Comparison of ENCODE assay signal across 10 mouse cellular contexts in the genomic region with DNA sequence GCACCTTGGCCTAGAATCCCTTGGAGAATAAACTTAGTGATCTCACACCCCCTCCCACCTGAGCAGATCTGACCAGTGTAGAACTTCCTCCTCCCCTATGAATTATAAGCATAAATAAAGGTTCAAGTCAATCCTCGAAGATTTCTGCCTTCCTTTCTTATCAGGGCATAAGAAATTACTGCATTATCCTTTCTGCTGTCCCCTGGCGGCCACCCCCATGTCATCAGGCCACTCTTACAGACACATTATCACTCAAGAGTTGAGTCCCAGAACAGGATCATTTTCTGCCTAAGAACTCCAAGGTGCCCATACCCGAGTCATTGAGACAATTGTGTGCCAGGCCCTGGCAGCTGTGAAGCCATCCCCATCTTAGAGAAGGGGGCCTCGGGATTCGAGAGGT. TPM values are rescaled to one million over a fixed set of nuclear protein-coding genes. Genes with fewer than 3 reads are reported as not detected.
DNase-seq lines count a peak whose midpoint lies in the region; ATAC-seq and TF ChIP-seq lines count a peak whose summit lies in the region.
"Had no signal": no experiment of that assay in that cellular context is flagged by ENCODE, and none has a peak within 500 bp of the region (broad histone marks: within the 10 kb centered on the region; RNA-seq: fewer than 3 reads in every experiment).

No protein-coding gene starts in this region.

- H3K9me3 ChIP-seq in hindbrain, embryonic 15.5 days = no peaks in the 10 kb centered on the region
- H3K9me3 ChIP-seq in hindbrain, embryonic 16.5 days (ENCODE audit: control insufficient read depth, low read length) = no peaks in the 10 kb centered on the region
- H3K9me3 ChIP-seq in neural tube, embryonic 15.5 days (replicated peaks) = no peaks in the 10 kb centered on the region
- no peaks in the 10 kb centered on the region for H3K9me3 ChIP-seq in liver, embryonic 14.5 days (ENCODE audit: control insufficient read depth, low read length)

- H3K9ac ChIP-seq in hindbrain, embryonic 15.5 days = no peak overlapping the region
- H3K9ac ChIP-seq in hindbrain, embryonic 16.5 days (ENCODE audit: low read depth, low read length) = no peak overlapping the region
- H3K9ac ChIP-seq in neural tube, embryonic 15.5 days (replicated peaks) = no peak overlapping the region
- H3K9ac ChIP-seq in liver, embryonic 14.5 days (replicated peaks) = no peak overlapping the region

- TF ChIP-seq EP300 in liver, embryonic 14.5 days (IDR thresholded peaks at IDR 0.05; ENCODE audit: low read depth) = no peak

- H3K4me2 ChIP-seq in hindbrain, embryonic 15.5 days = peak overlapping the region; percentile 93; the same call in 1 of the 2 replicates
- H3K4me2 ChIP-seq in hindbrain, embryonic 16.5 days (ENCODE audit: low read length) = no peak overlapping the region
- peak overlapping the region; percentile 97; the same call in 1 of the 2 replicates for H3K4me2 ChIP-seq in neural tube, embryonic 15.5 days
- peak overlapping the region; percentile 95 for H3K4me2 ChIP-seq in liver, embryonic 14.5 days (ENCODE audit: low read depth)

- no peaks in the 10 kb centered on the region for H3K36me3 ChIP-seq in hindbrain, embryonic 15.5 days
- no peaks in the 10 kb centered on the region for H3K36me3 ChIP-seq in hindbrain, embryonic 16.5 days (ENCODE audit: control insufficient read depth, insufficient read depth, low read length)
- H3K36me3 ChIP-seq in neural tube, embryonic 15.5 days = no peaks in the 10 kb centered on the region
- no peaks in the 10 kb centered on the region for H3K36me3 ChIP-seq in liver, embryonic 14.5 days (replicated peaks; ENCODE audit: control insufficient read depth, insufficient read depth, low read depth)

- peak; percentile 62 for TF ChIP-seq CTCF in liver, embryonic 14.5 days (IDR thresholded peaks at IDR 0.05; ENCODE audit: low read depth)

- peak overlapping the region; percentile 98; the same call in 1 of the 2 replicates for H3K4me3 ChIP-seq in hindbrain, embryonic 15.5 days
- H3K4me3 ChIP-seq in hindbrain, embryonic 16.5 days (ENCODE audit: low read length) = no peak overlapping the region
- peak overlapping the region; percentile 85; the same call in 1 of the 2 replicates for H3K4me3 ChIP-seq in neural tube, embryonic 15.5 days (replicated peaks)
- H3K4me3 ChIP-seq in liver, embryonic 14.5 days (ENCODE audit: insufficient read depth in 1 of 2, low read depth in 2 of 2, low read length in 2 of 2) = no peak overlapping the region

- ATAC-seq in hindbrain, embryonic 15.5 days (ENCODE audit: low FRiP score, low read depth) = no peak
- ATAC-seq in hindbrain, embryonic 16.5 days = no peak
- no peak for ATAC-seq in neural tube, embryonic 15.5 days (ENCODE audit: low FRiP score)
- ATAC-seq in liver, embryonic 14.5 days (ENCODE audit: insufficient read depth) = no peak

- WGBS in hindbrain, embryonic 15.5 days = 60% methylated on average over 5 of the region's 5 CpGs
- WGBS in hindbrain, embryonic 16.5 days = 57% methylated on average over 5 of the region's 5 CpGs
- WGBS in neural tube, embryonic 15.5 days = 57% methylated on average over 5 of the region's 5 CpGs
- WGBS in liver, embryonic 14.5 days (ENCODE audit: insufficient replicate concordance) = 38% methylated on average over 5 of the region's 5 CpGs

- no peak overlapping the region for H3K27ac ChIP-seq in hindbrain, embryonic 15.5 days (replicated peaks)
- H3K27ac ChIP-seq in hindbrain, embryonic 16.5 days (ENCODE audit: low read depth, low read length) = no peak overlapping the region
- H3K27ac ChIP-seq in neural tube, embryonic 15.5 days (replicated peaks) = no peak overlapping the region
- H3K27ac ChIP-seq in liver, embryonic 14.5 days = no peak overlapping the region

- no peak for DNase-seq in neural tube, embryonic 10.5 days (ENCODE audit: extremely low spot score, low spot score)
- DNase-seq in liver, embryonic 14.5 days (ENCODE audit: low read depth in 3 of 3, low spot score in 3 of 3) = no peak
- no peak for DNase-seq in natural killer cell, adult 2 months (ENCODE audit: low spot score in 2 of 2)
- DNase-seq in kidney, postnatal 14 days = no peak
- DNase-seq: kidney, adult 18-20 months; thymus, postnatal 36 days had no signal

- H3K4me1 ChIP-seq in hindbrain, embryonic 15.5 days (replicated peaks) = peaks cover 30% of the 10 kb centered on the region
- peaks cover 19% of the 10 kb centered on the region for H3K4me1 ChIP-seq in hindbrain, embryonic 16.5 days (ENCODE audit: control insufficient read depth, insufficient read depth, low read depth, low read length)
- H3K4me1 ChIP-seq in neural tube, embryonic 15.5 days = peaks cover 26% of the 10 kb centered on the region
- H3K4me1 ChIP-seq in liver, embryonic 14.5 days (replicated peaks; ENCODE audit: control insufficient read depth in 2 of 2, insufficient read depth in 2 of 2, low read length in 1 of 2) = peaks cover 20 to 22% of the 10 kb centered on the region in 2 experiments

- H3K27me3 ChIP-seq in hindbrain, embryonic 15.5 days = no peaks in the 10 kb centered on the region
- no peaks in the 10 kb centered on the region for H3K27me3 ChIP-seq in hindbrain, embryonic 16.5 days (replicated peaks; ENCODE audit: control insufficient read depth, insufficient read depth, low read length)
- H3K27me3 ChIP-seq in neural tube, embryonic 15.5 days (replicated peaks) = no peaks in the 10 kb centered on the region
- H3K27me3 ChIP-seq in liver, embryonic 14.5 days (ENCODE audit: control insufficient read depth, insufficient read depth, low read length) = no peaks in the 10 kb centered on the region

RNA-seq across cellular contexts. Expression of a gene that starts 1.2 kb away (rescaled TPM):
- 42.6 and 45.4 TPM in 2 replicates for polyA plus RNA-seq in hindbrain, embryonic 15.5 days (2015; fragmentation: Nextera tagmentation; extraction: Ambion mirVana)
- 33.7 and 40.7 TPM in 2 replicates for polyA plus RNA-seq in hindbrain, embryonic 16.5 days (2015; fragmentation: Nextera tagmentation; extraction: Ambion mirVana)
- 31.4 and 36.1 TPM in 2 replicates for polyA plus RNA-seq in neural tube, embryonic 15.5 days (2015; fragmentation: Nextera tagmentation; extraction: Ambion mirVana)
- 5.7 and 6.0 TPM in 2 replicates for polyA plus RNA-seq in liver, embryonic 14.5 days (2012; rRNA removed)
- 3.7 and 4.4 TPM in 2 replicates for polyA plus RNA-seq in liver, embryonic 14.5 days (2014; fragmentation: Nextera tagmentation; extraction: Ambion mirVana)

RNA-seq across cellular contexts. Expression of a gene that starts 38.4 kb away (rescaled TPM):
- not detected in 2 replicates for polyA plus RNA-seq in hindbrain, embryonic 15.5 days (2015; fragmentation: Nextera tagmentation; extraction: Ambion mirVana)
- polyA plus RNA-seq in hindbrain, embryonic 16.5 days (2015; fragmentation: Nextera tagmentation; extraction: Ambion mirVana) = not detected in 2 replicates
- polyA plus RNA-seq in neural tube, embryonic 15.5 days (2015; fragmentation: Nextera tagmentation; extraction: Ambion mirVana) = not detected in 2 replicates
- polyA plus RNA-seq in liver, embryonic 14.5 days (2012; rRNA removed) = not detected in 2 replicates
- polyA plus RNA-seq in liver, embryonic 14.5 days (2014; fragmentation: Nextera tagmentation; extraction: Ambion mirVana) = not detected in 2 replicates
- polyA plus RNA-seq: liver, adult 2 months had no signal

Comparison
In these comparisons a context has a peak if more than half of its experiments do, and no peak if none do; other contexts are left out.
1. H3K4me3 ChIP-seq: peak in hindbrain, embryonic 15.5 days (single experiment) and neural tube, embryonic 15.5 days (single experiment); none in hindbrain, embryonic 16.5 days (single experiment) and liver, embryonic 14.5 days (0 of 2).